Mouse (Mus musculus): ENCODE measurements at regions not wholly inside any gene's neighbourhood (a gene's known extent, or its start where the extent isn't known, plus 50 kb on each side); places are given as distances from the start of the nearest gene placed in this dataset.

- Histone ChIP-seq H3K27ac (no peak overlapping the region), H3K4me2 (no peak overlapping the region), H3K36me3 (no peaks in the 10 kb centered on the region), H3K4me3 (no peak overlapping the region), H3K9ac (no peak overlapping the region), H3K27me3 (no peaks in the 10 kb centered on the region), H3K4me1 (replicated peaks) (no peaks in the 10 kb centered on the region), H3K9me3 (no peaks in the 10 kb centered on the region)
- no peak for ATAC-seq (ENCODE audit: low FRiP score)
- 82% methylated on average over 7 of the region's 7 CpGs for WGBS
These were observed 89.9 kb upstream of the Bmp4 start for GRCm38 (mm10) chr14:46480396-46480795.

- Histone ChIP-seq H3K9me3 (no peaks in the 10 kb centered on the region), H3K4me2 (no peak overlapping the region), H3K36me3 (no peaks in the 10 kb centered on the region), H3K27ac (no peak overlapping the region), H3K4me1 (replicated peaks) (no peaks in the 10 kb centered on the region), H3K9ac (no peak overlapping the region), H3K4me3 (no peak overlapping the region), H3K27me3 (no peaks in the 10 kb centered on the region)
- no peak for ATAC-seq (ENCODE audit: low FRiP score)
- 75% methylated on average over 1 of the region's 1 CpGs for WGBS
These were observed 85.5 kb upstream of the Bmp4 start for GRCm38 (mm10) chr14:46475945-46476344.

- ATAC-seq (ENCODE audit: low FRiP score), result no peak
- no peaks in the 10 kb centered on the region for H3K36me3 ChIP-seq
These were observed 72.5 kb upstream of the Bmp4 start for GRCm38 (mm10) chr14:46462967-46463366.

GRCm38 (mm10) chr14:46461960-46462359, 71.5 kb upstream of the Bmp4 start:
- no peak overlapping the region for H3K27ac ChIP-seq
- no peak overlapping the region for H3K4me3 ChIP-seq
- no peaks in the 10 kb centered on the region for H3K27me3 ChIP-seq
- ATAC-seq (ENCODE audit: low FRiP score), result no peak
- no peaks in the 10 kb centered on the region for H3K4me1 ChIP-seq (replicated peaks)
- 88% methylated on average over 4 of the region's 4 CpGs for WGBS
- H3K4me2 ChIP-seq, result no peak overlapping the region
- H3K9ac ChIP-seq, result no peak overlapping the region
- H3K36me3 ChIP-seq, result no peaks in the 10 kb centered on the region
- no peaks in the 10 kb centered on the region for H3K9me3 ChIP-seq

More at GRCm38 (mm10) chr14:46462967-46463366, 72.5 kb upstream of the Bmp4 start:
- Histone ChIP-seq H3K9ac (no peak overlapping the region), H3K9me3 (no peaks in the 10 kb centered on the region), H3K4me2 (no peak overlapping the region), H3K27ac (no peak overlapping the region), H3K4me3 (no peak overlapping the region), H3K27me3 (no peaks in the 10 kb centered on the region), H3K4me1 (replicated peaks) (no peaks in the 10 kb centered on the region)

GRCm38 (mm10) chr14:46454500-46454899, 64.0 kb upstream of the Bmp4 start:
- no peaks in the 10 kb centered on the region for H3K9me3 ChIP-seq
- no peak overlapping the region for H3K4me3 ChIP-seq
- 76% methylated on average over 6 of the region's 6 CpGs for WGBS
- no peak overlapping the region for H3K9ac ChIP-seq
- no peak for ATAC-seq (ENCODE audit: low FRiP score)
- no peak overlapping the region for H3K27ac ChIP-seq
- no peaks in the 10 kb centered on the region for H3K27me3 ChIP-seq
- no peaks in the 10 kb centered on the region for H3K4me1 ChIP-seq (replicated peaks)
- no peak overlapping the region for H3K4me2 ChIP-seq
- H3K36me3 ChIP-seq, result no peaks in the 10 kb centered on the region

GRCm38 (mm10) chr14:46441696-46442095, 51.2 kb upstream of the Bmp4 start:
- Histone ChIP-seq H3K4me2 (no peak overlapping the region), H3K9me3 (no peaks in the 10 kb centered on the region), H3K4me1 (replicated peaks) (no peaks in the 10 kb centered on the region), H3K9ac (no peak overlapping the region), H3K36me3 (no peaks in the 10 kb centered on the region), H3K27ac (no peak overlapping the region), H3K27me3 (no peaks in the 10 kb centered on the region), H3K4me3 (no peak overlapping the region)
- no peak for ATAC-seq (ENCODE audit: low FRiP score)
- 96% methylated on average over 6 of the region's 6 CpGs for WGBS

Data from hindbrain, embryonic 13.5 days (tissue).